Mouse (Mus musculus): ENCODE measurements around the gene Scfd1. TPM values are rescaled to one million over a fixed set of nuclear protein-coding genes. Genes with fewer than 3 reads are reported as not detected.

Gene Scfd1
- polyA plus RNA-seq, 1 experiment from 2014 or later: 46.4 TPM

- H3K27me3 ChIP-seq (replicated peaks): no peaks in the 10 kb centered on the region
- H3K4me1 ChIP-seq: no peaks in the 10 kb centered on the region
- no peak overlapping the region for H3K27ac ChIP-seq
- peaks cover 76% of the 10 kb centered on the region for H3K36me3 ChIP-seq
- no peak for ATAC-seq
- no peak overlapping the region for H3K4me2 ChIP-seq
- H3K4me3 ChIP-seq: no peak overlapping the region
- H3K9me3 ChIP-seq (replicated peaks): no peaks in the 10 kb centered on the region
- H3K9ac ChIP-seq: no peak overlapping the region
- WGBS (ENCODE audit: insufficient replicate concordance): 57% methylated on average over 4 of the region's 4 CpGs
Observed at GRCm38 (mm10) chr12:51403987-51404586, 26.8 kb downstream of the Scfd1 start.

GRCm38 (mm10) chr12:51411362-51411761, 34.1 kb downstream of the Scfd1 start:
- peaks cover 6% of the 10 kb centered on the region; the same call in 1 of the 2 replicates for H3K4me1 ChIP-seq
- no peak overlapping the region for H3K4me3 ChIP-seq
- no peak overlapping the region for H3K4me2 ChIP-seq
- 21% methylated on average over 4 of the region's 4 CpGs for WGBS (ENCODE audit: insufficient replicate concordance)
- H3K27me3 ChIP-seq (replicated peaks): no peaks in the 10 kb centered on the region
- no peak overlapping the region for H3K27ac ChIP-seq
- H3K36me3 ChIP-seq: peaks cover 70% of the 10 kb centered on the region
- no peak overlapping the region for H3K9ac ChIP-seq
- peak; percentile 44; the same call in 1 of the 2 replicates for ATAC-seq
- H3K9me3 ChIP-seq (replicated peaks): no peaks in the 10 kb centered on the region

- H3K4me2 ChIP-seq: no peak overlapping the region
- H3K36me3 ChIP-seq: peaks cover 77% of the 10 kb centered on the region
- ATAC-seq: no peak
- no peaks in the 10 kb centered on the region for H3K9me3 ChIP-seq (replicated peaks)
- H3K9ac ChIP-seq: no peak overlapping the region
- no peak overlapping the region for H3K27ac ChIP-seq
- no peaks in the 10 kb centered on the region for H3K4me1 ChIP-seq
- no peak overlapping the region for H3K4me3 ChIP-seq
- no peaks in the 10 kb centered on the region for H3K27me3 ChIP-seq (replicated peaks)
- WGBS (ENCODE audit: insufficient replicate concordance): 80% methylated on average over 2 of the region's 2 CpGs
Observed at GRCm38 (mm10) chr12:51437541-51437940, 60.2 kb downstream of the Scfd1 start.

GRCm38 (mm10) chr12:51438311-51438710, 61.0 kb downstream of the Scfd1 start:
- ATAC-seq: no peak
- Histone ChIP-seq H3K9me3 (replicated peaks) (no peaks in the 10 kb centered on the region), H3K4me3 (no peak overlapping the region), H3K36me3 (peaks cover 76% of the 10 kb centered on the region), H3K9ac (no peak overlapping the region), H3K27ac (no peak overlapping the region), H3K4me1 (no peaks in the 10 kb centered on the region), H3K4me2 (no peak overlapping the region), H3K27me3 (replicated peaks) (no peaks in the 10 kb centered on the region)
- WGBS (ENCODE audit: insufficient replicate concordance): 67% methylated on average over 2 of the region's 2 CpGs

- Histone ChIP-seq H3K9me3 (replicated peaks) (no peaks in the 10 kb centered on the region), H3K4me3 (no peak overlapping the region), H3K27ac (no peak overlapping the region), H3K4me1 (no peaks in the 10 kb centered on the region), H3K9ac (no peak overlapping the region), H3K27me3 (replicated peaks) (no peaks in the 10 kb centered on the region), H3K4me2 (no peak overlapping the region), H3K36me3 (peaks cover 75% of the 10 kb centered on the region)
- no peak for ATAC-seq
- 62% methylated on average over 2 of the region's 2 CpGs for WGBS (ENCODE audit: insufficient replicate concordance)
Observed at GRCm38 (mm10) chr12:51449303-51449702, 72.0 kb downstream of the Scfd1 start.

- Histone ChIP-seq H3K36me3 (no peaks in the 10 kb centered on the region), H3K4me1 (no peaks in the 10 kb centered on the region), H3K27ac (no peak overlapping the region), H3K4me3 (no peak overlapping the region), H3K9me3 (replicated peaks) (no peaks in the 10 kb centered on the region), H3K27me3 (replicated peaks) (no peaks in the 10 kb centered on the region), H3K4me2 (no peak overlapping the region), H3K9ac (no peak overlapping the region)
- no peak for ATAC-seq
- 63% methylated on average over 4 of the region's 4 CpGs for WGBS (ENCODE audit: insufficient replicate concordance)
Observed at GRCm38 (mm10) chr12:51470881-51471280, 93.6 kb downstream of the Scfd1 start.

- Histone ChIP-seq H3K36me3 (no peaks in the 10 kb centered on the region), H3K4me3 (no peak overlapping the region), H3K9ac (no peak overlapping the region), H3K27ac (no peak overlapping the region), H3K4me1 (no peaks in the 10 kb centered on the region), H3K9me3 (replicated peaks) (no peaks in the 10 kb centered on the region), H3K4me2 (no peak overlapping the region), H3K27me3 (replicated peaks) (no peaks in the 10 kb centered on the region)
- no peak for ATAC-seq
- WGBS (ENCODE audit: insufficient replicate concordance): 64% methylated on average over 2 of the region's 2 CpGs
Observed at GRCm38 (mm10) chr12:51481246-51481645, 103.9 kb downstream of the Scfd1 start.

GRCm38 (mm10) chr12:51492040-51492439, 114.7 kb downstream of the Scfd1 start:
- no peak overlapping the region for H3K4me3 ChIP-seq
- H3K4me2 ChIP-seq: no peak overlapping the region
- H3K9ac ChIP-seq: no peak overlapping the region
- H3K4me1 ChIP-seq: no peaks in the 10 kb centered on the region
- no peaks in the 10 kb centered on the region for H3K27me3 ChIP-seq (replicated peaks)
- H3K9me3 ChIP-seq (replicated peaks): no peaks in the 10 kb centered on the region
- no peak overlapping the region for H3K27ac ChIP-seq
- 58% methylated on average over 7 of the region's 7 CpGs for WGBS (ENCODE audit: insufficient replicate concordance)
- no peaks in the 10 kb centered on the region for H3K36me3 ChIP-seq
- no peak for ATAC-seq

GRCm38 (mm10) chr12:51493476-51493875, 116.2 kb downstream of the Scfd1 start:
- no peak for ATAC-seq
- Histone ChIP-seq H3K4me3 (no peak overlapping the region), H3K9ac (no peak overlapping the region), H3K4me2 (no peak overlapping the region), H3K36me3 (no peaks in the 10 kb centered on the region), H3K27me3 (replicated peaks) (no peaks in the 10 kb centered on the region; the same call in 1 of the 2 replicates), H3K27ac (no peak overlapping the region), H3K9me3 (replicated peaks) (no peaks in the 10 kb centered on the region), H3K4me1 (no peaks in the 10 kb centered on the region)
- 74% methylated on average over 11 of the region's 11 CpGs for WGBS (ENCODE audit: insufficient replicate concordance)

GRCm38 (mm10) chr12:51494641-51495040, 117.3 kb downstream of the Scfd1 start:
- no peak overlapping the region for H3K4me2 ChIP-seq
- 87% methylated on average over 20 of the region's 20 CpGs for WGBS (ENCODE audit: insufficient replicate concordance)
- H3K4me3 ChIP-seq: no peak overlapping the region
- no peaks in the 10 kb centered on the region for H3K9me3 ChIP-seq (replicated peaks)
- H3K27ac ChIP-seq: no peak overlapping the region
- no peak for ATAC-seq
- H3K27me3 ChIP-seq (replicated peaks): no peaks in the 10 kb centered on the region; the same call in 1 of the 2 replicates
- no peak overlapping the region for H3K9ac ChIP-seq
- no peaks in the 10 kb centered on the region for H3K36me3 ChIP-seq
- H3K4me1 ChIP-seq: no peaks in the 10 kb centered on the region

Other genes with a start within 250 kb of the Scfd1 start
- 22.6 and 23.1 TPM in 2 replicates for gene G2e3, start 29.4 kb upstream of the Scfd1 start, polyA plus RNA-seq (2016; fragmentation: Nextera tagmentation; extraction: Ambion mirVana)
- 0.24 and 0.32 TPM in 2 replicates for gene Coch, start 215.8 kb downstream of the Scfd1 start, polyA plus RNA-seq (2016; fragmentation: Nextera tagmentation; extraction: Ambion mirVana)

All from liver, embryonic 12.5 days (tissue).